Mouse (Mus musculus) liver, embryonic 13.5 days (tissue): ENCODE measurements around the gene Zfp384. TPM values are rescaled to one million over a fixed set of nuclear protein-coding genes. Genes with fewer than 3 reads are reported as not detected.

Experiments
- ATAC-seq: fragments of 200-750 bp; cut with Nextera tagmentation; 2 replicates; pipeline ENCODE4 v1.8.0; 2017; ENCODE audit warnings: low read depth, mild to moderate bottlenecking, moderate number of reproducible peaks, moderate library complexity
- DNase-seq: peaks from one replicate; pipeline ENCODE4 v3.0.0; 2022
- H3K27ac ChIP-seq: fragments of 300-500 bp; sonication (generic); 2 replicates; pipeline ENCODE4 v1.5.1; 2015; ENCODE audit warnings: moderate library complexity, mild to moderate bottlenecking, inconsistent platforms
- H3K27me3 ChIP-seq: fragments of 300-500 bp; sonication (generic); 2 replicates; pipeline ENCODE4 v1.6.1; 2015; ENCODE audit warnings: mild to moderate bottlenecking, inconsistent platforms
- H3K36me3 ChIP-seq: fragments of 300-500 bp; sonication (generic); 2 replicates; pipeline ENCODE4 v1.6.1; 2015; ENCODE audit warnings: mild to moderate bottlenecking, inconsistent platforms
- H3K4me1 ChIP-seq: fragments of 300-500 bp; sonication (generic); replicated peaks from 2 replicates; pipeline ENCODE4 v1.6.1; 2015; ENCODE audit warnings: inconsistent platforms
- H3K4me2 ChIP-seq: fragments of 300-500 bp; sonication (generic); 2 replicates; pipeline ENCODE4 v1.6.1; 2015; ENCODE audit warnings: inconsistent platforms, mild to moderate bottlenecking, moderate library complexity
- H3K4me3 ChIP-seq: fragments of 300-500 bp; sonication (generic); replicated peaks from 2 replicates; pipeline ENCODE4 v1.5.1; 2015; ENCODE audit warnings: mild to moderate bottlenecking, inconsistent platforms
- H3K9ac ChIP-seq: fragments of 300-500 bp; sonication (generic); 2 replicates; pipeline ENCODE4 v1.6.1; 2015; ENCODE audit warnings: mild to moderate bottlenecking, inconsistent platforms
- H3K9me3 ChIP-seq: fragments of 300-500 bp; sonication (generic); replicated peaks from 2 replicates; pipeline ENCODE4 v1.6.1; 2016; ENCODE audit warnings: inconsistent platforms
- WGBS: fragments of 180-500 bp; shearing (Covaris S2); methylation state at CpG from one replicate; pipeline ENCODE4 v1.1.7; 2015; ENCODE audit not compliant: insufficient replicate concordance; 5-methylcytosine and 5-hydroxymethylcytosine counted together
- polyA plus RNA-seq: library from polyadenylated mRNA; unstranded; fragments of >200 nt; fragmentation: Nextera tagmentation; extraction: Ambion mirVana; gene quantifications from 2 replicates; pipeline ENCODE4 v1.2.1, GENCODE M21; 2015

Gene Zfp384
- polyA plus RNA-seq, 1 experiment from 2014 or later = 3.6 TPM

GRCm38 (mm10) chr6:124995246-124995645 is 13.7 kb upstream of the Zfp384 start:
- DNase-seq (no peak), ATAC-seq (no peak)
- WGBS = 73% methylated on average over 7 of the region's 7 CpGs
- Histone ChIP-seq H3K27ac (no peak overlapping the region), H3K4me1 (peaks cover 9% of the 10 kb centered on the region), H3K9ac (no peak overlapping the region), H3K27me3 (peaks cover 94% of the 10 kb centered on the region), H3K4me3 (no peak overlapping the region), H3K36me3 (no peaks in the 10 kb centered on the region), H3K4me2 (no peak overlapping the region), H3K9me3 (0 out of 2 replicates have a peak, but pooled peaks cover 1% of the 10 kb centered on the region)

DNA sequence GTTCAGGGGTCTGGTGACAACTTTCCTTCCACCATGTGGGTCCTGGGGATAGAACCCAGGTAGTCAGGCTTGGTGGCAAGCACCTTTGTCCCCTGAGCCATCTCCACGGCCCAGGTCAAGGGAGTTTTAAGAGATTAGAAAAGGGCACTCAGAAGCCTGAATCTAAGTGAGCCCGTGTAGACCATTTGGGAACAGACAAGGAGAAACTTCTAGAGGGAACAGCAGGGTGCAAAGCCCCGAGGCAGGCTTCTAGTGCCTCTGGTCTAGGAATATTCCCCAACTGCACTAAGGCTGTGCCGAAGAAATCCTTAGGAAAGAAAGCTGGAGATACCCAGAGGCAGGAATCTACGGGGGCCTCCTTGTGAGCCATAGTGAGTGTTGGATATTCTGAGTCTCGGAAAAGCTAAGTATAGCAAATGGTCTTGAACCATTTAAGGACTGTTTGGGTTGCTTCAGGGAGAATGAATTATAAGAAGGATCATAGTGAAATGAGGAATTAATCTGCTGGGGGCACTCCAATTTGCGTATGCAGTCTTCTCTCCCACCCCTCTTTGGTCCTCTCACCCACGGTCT is 13.0 kb upstream of the Zfp384 start:
- no peaks in the 10 kb centered on the region for H3K36me3 ChIP-seq
- H3K4me1 ChIP-seq = peaks cover 9% of the 10 kb centered on the region
- H3K9me3 ChIP-seq = no peaks in the 10 kb centered on the region
- H3K27me3 ChIP-seq = peaks cover 100% of the 10 kb centered on the region
- 38% methylated on average over 8 of the region's 8 CpGs for WGBS
- H3K27ac ChIP-seq = no peak overlapping the region
- ATAC-seq (no peak), DNase-seq (no peak)
- no peak overlapping the region for H3K4me3 ChIP-seq
- no peak overlapping the region for H3K4me2 ChIP-seq
- H3K9ac ChIP-seq = no peak overlapping the region

DNA sequence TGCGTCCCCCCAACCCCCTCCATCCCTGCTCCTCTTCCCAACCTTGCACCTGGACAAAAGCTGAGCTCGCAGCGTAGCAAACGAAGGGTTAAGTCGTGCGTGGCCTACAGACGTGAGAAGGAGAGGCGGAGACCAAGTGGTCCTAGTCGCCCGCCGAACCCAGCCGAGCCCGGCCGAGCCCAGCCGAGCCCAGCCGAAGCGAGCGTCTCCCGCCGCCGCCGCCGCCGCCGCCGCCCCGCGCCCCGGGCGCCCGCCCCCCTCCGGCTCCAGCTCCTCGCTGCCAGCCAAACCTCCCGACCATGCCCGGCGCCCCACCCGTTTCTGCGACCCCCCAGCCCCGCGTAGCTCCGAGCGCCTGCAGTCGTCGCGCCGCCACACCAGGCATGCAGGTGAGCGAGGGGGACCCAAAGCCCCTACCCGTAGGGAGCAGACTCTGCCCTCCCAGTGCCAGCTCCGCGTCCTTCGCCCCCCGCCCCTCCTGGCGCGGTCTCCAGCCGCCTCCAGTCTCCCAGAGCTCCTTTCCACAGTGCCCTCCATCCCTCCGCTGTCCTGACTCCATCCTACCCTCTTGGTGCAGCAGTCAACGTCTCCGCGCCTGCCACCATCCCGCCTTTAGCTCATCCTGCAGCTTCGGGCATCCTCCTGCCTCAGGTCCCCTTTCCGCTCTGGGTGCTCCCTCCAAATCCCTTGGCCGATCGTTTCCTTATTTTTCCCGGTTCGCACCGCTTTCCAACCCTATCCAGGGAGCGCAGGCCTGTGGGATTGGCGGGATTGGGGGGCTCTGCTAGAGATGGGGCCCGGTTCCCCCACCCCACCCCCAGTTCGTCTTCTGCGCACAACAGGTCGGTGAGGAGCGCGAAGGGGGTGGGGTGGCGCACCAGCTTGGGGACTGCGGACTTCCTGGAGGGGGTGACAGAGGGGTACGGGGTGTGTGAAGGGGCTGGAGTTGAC is 12.1 kb upstream of the Zfp384 start, which contains the start of gene Pianp:
Pianp (plus strand) TSS at position 144 of the 951 bp plus-strand sequence.
- peak within 1 kb of the TSS; percentile 72 for H3K4me2 ChIP-seq
- no peak within 1 kb of the TSS for H3K27ac ChIP-seq
- H3K27me3 ChIP-seq = peaks cover 100% of the 10 kb centered on the region
- H3K36me3 ChIP-seq = no peaks in the 10 kb centered on the region
- no peaks in the 10 kb centered on the region for H3K9me3 ChIP-seq
- DNase-seq = peak; percentile 30
- H3K4me3 ChIP-seq = peak within 1 kb of the TSS; percentile 49
- no peak within 1 kb of the TSS for H3K9ac ChIP-seq
- peaks cover 9% of the 10 kb centered on the region for H3K4me1 ChIP-seq
- peak; percentile 44 for ATAC-seq
- 1% methylated on average over 65 of the region's 78 CpGs for WGBS

GRCm38 (mm10) chr6:124998066-124998465 is 10.9 kb upstream of the Zfp384 start:
- ATAC-seq (no peak), DNase-seq (no peak)
- Histone ChIP-seq H3K4me2 (no peak overlapping the region), H3K27me3 (peaks cover 100% of the 10 kb centered on the region), H3K4me3 (no peak overlapping the region), H3K27ac (no peak overlapping the region), H3K4me1 (peaks cover 9% of the 10 kb centered on the region), H3K9ac (no peak overlapping the region), H3K36me3 (no peaks in the 10 kb centered on the region), H3K9me3 (no peaks in the 10 kb centered on the region)
- 11% methylated on average over 8 of the region's 8 CpGs for WGBS

GRCm38 (mm10) chr6:124999091-124999490 is 9.9 kb upstream of the Zfp384 start:
- 51% methylated on average over 13 of the region's 14 CpGs for WGBS
- peaks cover 98% of the 10 kb centered on the region for H3K27me3 ChIP-seq

DNA sequence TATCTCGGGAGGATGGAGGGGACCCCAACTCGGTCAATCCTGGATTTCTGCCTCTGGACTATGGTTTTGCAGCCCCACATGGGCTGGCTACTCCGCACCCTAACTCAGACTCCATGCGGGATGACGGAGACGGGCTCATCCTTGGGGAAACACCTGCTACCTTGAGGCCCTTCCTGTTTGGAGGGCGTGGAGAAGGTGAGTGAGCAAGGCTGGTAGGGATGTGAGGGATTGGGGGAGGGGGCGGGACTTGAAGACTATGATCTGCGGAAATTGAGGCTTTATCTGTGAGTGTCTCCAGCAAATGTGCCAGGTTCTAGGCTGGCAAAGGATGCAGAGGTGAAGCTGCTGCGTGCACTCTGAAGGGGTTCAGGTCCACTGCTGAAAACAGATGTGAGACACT is 9.4 kb upstream of the Zfp384 start:
- ATAC-seq (no peak), DNase-seq (no peak)
- Histone ChIP-seq H3K4me1 (peaks cover 9% of the 10 kb centered on the region), H3K9me3 (no peaks in the 10 kb centered on the region), H3K9ac (no peak overlapping the region), H3K4me2 (no peak overlapping the region), H3K36me3 (no peaks in the 10 kb centered on the region), H3K27ac (no peak overlapping the region), H3K4me3 (no peak overlapping the region), H3K27me3 (peaks cover 97% of the 10 kb centered on the region)
- 37% methylated on average over 10 of the region's 10 CpGs for WGBS

More at GRCm38 (mm10) chr6:124999091-124999490, 9.9 kb upstream of the Zfp384 start:
- Histone ChIP-seq H3K36me3 (no peaks in the 10 kb centered on the region), H3K4me1 (peaks cover 9% of the 10 kb centered on the region), H3K27ac (no peak overlapping the region), H3K4me2 (no peak overlapping the region), H3K9me3 (no peaks in the 10 kb centered on the region), H3K4me3 (no peak overlapping the region), H3K9ac (no peak overlapping the region)
- no peak for ATAC-seq
- no peak for DNase-seq

DNA sequence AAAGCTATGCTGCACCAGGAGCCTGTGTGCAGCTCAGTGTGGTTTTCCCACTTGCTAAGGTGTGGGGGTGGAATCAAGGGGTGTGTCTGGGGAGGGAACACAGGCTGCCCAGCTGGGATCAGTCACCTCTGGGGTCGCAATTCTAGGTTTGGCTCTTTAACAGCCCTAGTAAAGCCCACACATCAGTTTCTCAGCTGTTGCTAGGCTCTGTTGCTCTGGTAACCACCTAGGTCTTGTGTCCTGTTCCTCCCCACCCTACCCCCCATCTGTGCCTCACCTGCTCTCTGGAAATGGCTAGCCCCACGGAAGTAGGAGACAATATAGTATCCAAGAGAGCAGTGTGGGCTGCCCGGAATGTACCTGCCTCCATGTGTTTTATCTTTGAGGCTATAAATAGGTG is 5.2 kb upstream of the Zfp384 start:
- 34% methylated on average over 3 of the region's 3 CpGs for WGBS
- ATAC-seq (no peak), DNase-seq (no peak)
- Histone ChIP-seq H3K9ac (no peak overlapping the region), H3K27ac (no peak overlapping the region), H3K4me1 (peaks cover 16% of the 10 kb centered on the region), H3K9me3 (no peaks in the 10 kb centered on the region), H3K36me3 (no peaks in the 10 kb centered on the region), H3K4me2 (no peak overlapping the region), H3K4me3 (no peak overlapping the region), H3K27me3 (peaks cover 62% of the 10 kb centered on the region)

DNA sequence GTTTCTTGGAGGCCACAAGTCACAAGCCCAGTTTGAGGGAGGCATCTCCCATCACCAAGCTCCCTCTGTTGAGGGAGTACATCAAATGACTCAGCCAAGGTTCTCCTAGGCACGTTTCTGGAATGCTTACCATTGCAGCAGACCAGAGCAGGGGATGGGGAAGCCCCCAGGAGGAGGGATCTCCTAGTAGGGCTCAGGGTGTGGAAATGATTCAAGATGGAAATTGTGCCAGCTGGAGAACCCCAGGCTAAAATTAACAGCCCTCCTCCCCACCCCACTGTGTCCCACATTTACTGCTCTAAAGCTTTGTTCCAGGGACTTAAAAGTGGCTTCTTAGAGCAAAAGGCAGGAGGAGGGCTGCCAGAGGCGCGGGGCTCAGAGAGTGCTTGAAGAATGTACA is 3.9 kb upstream of the Zfp384 start:
- Histone ChIP-seq H3K27me3 (peaks cover 48% of the 10 kb centered on the region), H3K36me3 (no peaks in the 10 kb centered on the region), H3K9me3 (no peaks in the 10 kb centered on the region), H3K27ac (no peak overlapping the region), H3K4me3 (no peak overlapping the region), H3K4me2 (no peak overlapping the region), H3K4me1 (peaks cover 20% of the 10 kb centered on the region), H3K9ac (no peak overlapping the region)
- WGBS = 45% methylated on average over 3 of the region's 3 CpGs
- DNase-seq = no peak
- no peak for ATAC-seq

- no peaks in the 10 kb centered on the region for H3K9me3 ChIP-seq
- peak overlapping the region; percentile 90 for H3K4me3 ChIP-seq
- peak overlapping the region; percentile 81 for H3K4me2 ChIP-seq
- no peak for DNase-seq
- peak overlapping the region; percentile 95 for H3K9ac ChIP-seq
- no peak for ATAC-seq
- H3K27me3 ChIP-seq = peaks cover 18% of the 10 kb centered on the region
- WGBS = 33% methylated on average over 13 of the region's 13 CpGs
- H3K27ac ChIP-seq = peak overlapping the region; percentile 93
- H3K4me1 ChIP-seq = peaks cover 46% of the 10 kb centered on the region
- peaks cover 23% of the 10 kb centered on the region for H3K36me3 ChIP-seq
These were observed 885 bp upstream of the Zfp384 start for GRCm38 (mm10) chr6:125008060-125008459.

- H3K27ac ChIP-seq = peak overlapping the region; percentile 93
- H3K4me2 ChIP-seq = peak overlapping the region; percentile 81
- peaks cover 48% of the 10 kb centered on the region for H3K4me1 ChIP-seq
- no peaks in the 10 kb centered on the region for H3K9me3 ChIP-seq
- peak overlapping the region; percentile 90 for H3K4me3 ChIP-seq
- DNase-seq (peak; percentile 94), ATAC-seq (peak; percentile 97)
- peaks cover 28% of the 10 kb centered on the region for H3K36me3 ChIP-seq
- peak overlapping the region; percentile 95 for H3K9ac ChIP-seq
- under 1% methylated on average over 34 of the region's 34 CpGs for WGBS
- peaks cover 12% of the 10 kb centered on the region; the same call in 1 of the 2 replicates for H3K27me3 ChIP-seq
These were observed 288 bp upstream of the Zfp384 start for GRCm38 (mm10) chr6:125008586-125009128.
